Mouse (Mus musculus): Measurements from ENCODE around the gene Dlg5.

The Dlg5 gene

DNA sequence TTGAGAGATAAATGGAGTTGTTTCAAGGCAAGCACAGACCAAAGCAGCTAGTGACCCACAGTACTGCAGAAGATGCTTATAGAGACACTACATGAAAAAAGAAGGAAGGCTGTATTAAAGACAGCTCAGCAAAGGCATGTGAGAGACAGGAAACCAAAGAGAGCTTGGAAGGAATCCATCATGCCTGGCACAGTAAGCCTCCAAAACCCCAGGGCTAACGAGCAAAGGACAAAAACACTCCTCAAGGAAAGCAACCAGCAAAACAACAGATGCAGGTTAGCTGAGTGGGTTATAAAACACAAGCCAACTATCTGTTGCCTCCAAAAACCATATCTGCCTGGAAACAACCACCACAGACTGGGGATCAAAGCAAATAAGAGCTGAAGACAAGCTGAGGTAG, 121.5 kb downstream of the Dlg5 start:
- DNase-seq (ENCODE audit: low read depth), result peak; percentile 36

DNA sequence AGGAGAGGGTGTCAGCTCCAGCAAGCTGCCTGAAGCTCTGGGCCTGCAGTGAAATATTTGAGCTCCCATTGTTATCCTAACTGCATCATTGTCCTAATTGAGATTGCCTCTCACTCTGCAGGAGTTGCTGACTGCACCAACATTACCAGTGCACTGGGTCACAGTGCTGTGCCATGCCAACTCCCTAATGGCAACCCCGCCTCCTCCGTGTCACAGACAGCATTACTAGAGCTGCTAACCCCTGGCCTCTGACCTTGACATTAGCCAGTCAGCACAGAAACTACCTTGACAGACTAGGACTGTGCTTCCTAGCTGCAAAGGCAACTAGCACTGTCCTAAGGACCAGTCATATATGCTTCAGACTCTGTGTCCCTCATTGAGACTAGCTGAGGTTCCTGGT, 139.0 kb downstream of the Dlg5 start:
- DNase-seq (ENCODE audit: low read depth), result no peak

DNA sequence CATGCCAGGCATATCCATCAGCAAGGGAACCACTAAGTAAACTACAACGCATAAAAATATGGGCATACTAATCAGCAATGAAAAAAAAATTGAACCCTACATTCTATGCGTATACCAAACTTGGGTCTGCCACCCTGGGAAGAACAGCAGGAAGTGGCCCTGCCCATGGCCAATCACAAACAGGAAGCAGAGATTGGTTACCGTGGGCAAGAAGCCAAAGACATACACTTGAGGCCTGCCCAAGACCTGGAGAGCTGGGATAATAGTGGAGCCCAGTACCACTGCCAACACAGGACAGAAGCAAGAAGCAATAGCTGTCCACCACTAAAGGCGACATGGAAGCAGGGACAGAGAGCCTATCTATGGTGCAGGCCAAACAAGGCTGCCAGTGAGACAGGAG, 146.9 kb downstream of the Dlg5 start:
- no peak for DNase-seq (ENCODE audit: low read depth)

DNA sequence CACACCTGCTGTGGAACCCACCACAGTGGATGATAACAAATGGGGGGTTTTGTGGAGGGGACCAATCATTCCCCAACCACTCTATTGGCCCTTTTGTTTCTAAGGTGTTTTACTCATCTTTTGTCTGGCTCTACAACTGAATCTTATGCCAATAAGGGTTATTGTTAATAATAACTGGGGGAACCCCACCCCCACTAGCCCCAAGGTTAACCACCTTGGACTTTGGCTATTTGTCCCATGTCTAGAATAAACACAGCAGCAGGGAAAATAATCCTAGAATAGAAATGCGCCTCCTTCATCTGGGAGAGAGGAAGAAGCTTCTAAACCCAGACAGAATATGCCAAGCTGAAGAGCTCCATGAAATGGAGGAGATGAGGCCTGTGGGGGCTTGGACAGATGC, 151.1 kb downstream of the Dlg5 start:
- no peak for DNase-seq (ENCODE audit: low read depth)

DNA sequence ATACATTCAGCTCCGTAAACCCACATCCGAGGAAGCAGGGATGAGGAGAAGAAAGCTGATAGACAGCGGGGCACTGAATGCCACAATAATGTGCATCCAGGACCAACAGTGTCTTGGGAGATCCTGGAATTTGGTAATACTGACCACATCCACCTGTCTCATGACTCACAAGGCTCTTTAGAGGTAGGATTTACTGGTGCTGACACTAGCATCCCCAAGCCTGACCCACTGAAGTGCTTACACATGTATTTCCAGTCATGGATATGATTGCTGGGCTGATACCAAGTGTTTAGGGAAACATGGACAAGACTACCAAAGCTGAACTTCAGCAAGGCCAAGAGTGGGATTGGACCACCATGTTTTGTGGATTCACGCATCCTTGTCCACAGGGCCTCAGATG, 152.5 kb downstream of the Dlg5 start:
- DNase-seq (ENCODE audit: low read depth), result peak; percentile 76

DNA sequence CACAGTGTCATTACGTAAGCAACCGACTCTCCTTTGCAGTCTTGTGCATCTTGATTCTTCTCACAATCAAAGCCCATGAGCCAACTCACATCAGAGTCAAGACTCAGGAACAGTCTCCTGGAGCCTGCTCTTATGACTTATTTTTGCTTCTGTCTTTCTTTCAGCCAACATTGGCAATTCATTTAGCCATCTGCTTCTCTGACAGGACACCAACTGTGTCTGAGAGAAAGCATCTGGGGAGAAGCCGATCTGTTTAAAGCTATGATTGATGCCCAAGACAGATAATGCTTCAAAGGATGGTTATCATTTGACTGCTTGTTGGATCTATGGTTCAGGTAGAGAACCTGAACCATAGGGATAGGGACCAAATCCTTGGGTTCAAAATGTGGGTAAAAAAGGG, 153.3 kb downstream of the Dlg5 start:
- DNase-seq (ENCODE audit: low read depth), result no peak

DNA sequence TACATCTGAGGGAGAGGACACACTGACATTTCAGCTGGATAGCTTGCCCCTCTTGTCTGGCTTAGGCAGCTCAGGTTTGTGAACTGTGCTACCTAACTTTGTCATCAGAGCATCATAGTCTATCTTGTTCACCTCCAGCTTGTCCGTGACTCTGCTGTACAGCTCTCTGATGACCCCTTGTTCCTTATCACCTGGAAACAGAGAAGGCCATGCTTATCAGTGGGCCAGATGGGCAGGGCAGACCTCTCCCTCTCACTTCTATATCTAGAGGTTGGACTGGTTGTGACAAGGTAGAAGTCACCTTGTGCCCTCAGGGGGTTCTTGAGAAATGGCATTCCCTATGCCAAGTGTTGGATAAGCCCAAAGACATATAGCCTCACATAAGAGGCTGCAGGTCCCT, 154.9 kb downstream of the Dlg5 start:
- no peak for DNase-seq (ENCODE audit: low read depth)

DNA sequence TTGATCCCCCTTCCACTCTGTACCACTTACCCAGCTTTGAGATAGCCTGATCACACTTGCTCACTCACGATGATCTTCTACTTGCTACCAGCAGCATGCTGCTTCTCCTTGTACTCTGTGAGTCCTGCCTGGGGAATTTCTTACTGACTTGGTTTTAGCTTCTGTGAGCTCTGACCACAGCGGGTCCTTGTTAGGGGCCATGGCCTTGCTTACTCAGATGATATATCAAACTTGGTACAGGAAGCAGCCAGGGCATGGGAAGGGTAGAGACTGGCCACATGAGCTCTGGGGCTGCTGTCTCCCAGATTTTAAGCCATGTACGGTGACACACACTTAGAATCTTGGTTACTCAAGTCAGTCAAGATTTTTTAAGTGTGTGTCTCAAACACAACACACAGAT, 156.5 kb downstream of the Dlg5 start:
- no peak for DNase-seq (ENCODE audit: low read depth)

DNA sequence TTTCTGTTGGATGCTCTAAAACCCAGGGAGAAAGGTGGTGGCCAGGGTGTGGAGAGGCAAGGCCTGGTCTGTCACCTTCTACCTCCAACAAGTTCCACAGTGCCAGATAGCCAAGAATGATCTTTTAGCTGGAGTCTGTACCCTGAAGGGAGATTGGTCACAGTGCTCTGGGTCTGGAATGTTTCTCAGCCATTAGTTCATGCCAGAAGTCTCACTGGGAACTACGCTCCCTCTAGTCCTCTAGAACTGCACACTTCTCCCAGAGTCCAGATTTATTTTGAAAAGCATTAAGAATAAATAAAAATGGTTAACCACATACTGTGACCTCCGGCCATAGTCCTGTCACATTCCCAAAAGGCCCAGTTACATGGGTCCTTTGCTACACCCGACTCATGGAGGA, 158.3 kb downstream of the Dlg5 start:
- no peak for DNase-seq (ENCODE audit: low read depth)

DNA sequence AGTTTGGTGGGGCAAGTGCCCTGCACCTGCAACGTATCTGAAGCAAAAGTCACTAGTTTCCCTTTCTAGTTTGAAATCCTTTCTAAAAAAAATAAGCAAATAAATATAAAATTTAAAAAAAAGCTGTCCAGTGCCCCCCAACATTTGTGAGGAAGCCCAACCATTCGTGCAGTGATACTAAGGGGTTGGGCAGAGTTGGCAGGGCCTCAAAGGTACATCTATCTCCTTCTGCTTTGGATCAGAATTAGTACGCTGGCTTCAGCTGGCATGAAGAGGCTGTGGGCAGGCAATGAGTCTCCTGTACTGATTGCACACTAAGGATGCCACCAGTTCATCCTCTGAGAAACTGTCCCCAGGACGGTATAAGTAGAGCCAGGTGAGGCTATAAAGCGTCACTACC, 159.2 kb downstream of the Dlg5 start:
- DNase-seq (ENCODE audit: low read depth), result no peak
